ENCODE assay signal across 21 mouse cellular contexts in the genomic region with DNA sequence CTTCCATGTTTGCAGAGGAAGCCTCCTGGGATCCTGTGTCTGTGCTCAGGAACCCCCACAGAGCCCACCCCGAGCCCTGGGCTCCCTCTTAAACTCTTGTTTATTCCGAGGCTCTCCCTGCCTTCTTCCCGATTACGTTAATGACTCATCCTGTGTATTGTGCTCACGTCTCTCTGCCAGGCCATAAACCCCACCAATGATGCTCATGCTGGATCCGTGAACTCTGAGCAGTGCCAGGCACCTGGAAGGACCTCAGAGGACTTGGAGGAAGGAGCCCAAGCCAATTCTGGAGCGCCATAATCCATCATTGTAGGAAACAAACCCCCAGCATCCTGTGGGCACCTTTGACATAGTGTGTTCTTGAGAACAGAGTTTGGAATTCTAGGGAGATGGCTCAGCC. TPM values are rescaled to one million over a fixed set of nuclear protein-coding genes. Genes with fewer than 3 reads are reported as not detected.
DNase-seq lines count a peak whose midpoint lies in the region; ATAC-seq and TF ChIP-seq lines count a peak whose summit lies in the region.
"Had no signal": no experiment of that assay in that cellular context is flagged by ENCODE, and none has a peak within 500 bp of the region (broad histone marks: within the 10 kb centered on the region; RNA-seq: fewer than 3 reads in every experiment).

No protein-coding gene starts in this region.

- TF ChIP-seq POLR2A in lung, adult 2 months (IDR thresholded peaks at IDR 0.05; ENCODE audit: borderline replicate concordance, extremely low read depth, low read depth, low read length), result no peak

- 0 out of 2 replicates have a peak overlapping the region, but pooled peaks have one; percentile 11 for H3K27ac ChIP-seq in lung, postnatal 0 days (ENCODE audit: low read length)
- H3K27ac ChIP-seq: gastrocnemius, adult 2 months; heart, embryonic 13.5 days; hindbrain, embryonic 12.5 days had no signal

- ATAC-seq in lung, postnatal 0 days, result peak; percentile 61
- ATAC-seq: activated CD4-positive, CD25-positive, alpha-beta regulatory T cell, adult 4 months; forebrain, embryonic 14.5 days; hindbrain, embryonic 16.5 days; inflammation-experienced regulatory T-cells, adult 6 months; Patski had no signal

- no peak overlapping the region for H3K9ac ChIP-seq in lung, postnatal 0 days (replicated peaks; ENCODE audit: low read depth)
- H3K9ac ChIP-seq: heart, embryonic 13.5 days; hindbrain, embryonic 12.5 days had no signal

- H3K9me3 ChIP-seq in lung, postnatal 0 days (ENCODE audit: low read length), result no peaks in the 10 kb centered on the region
- H3K9me3 ChIP-seq: heart, embryonic 13.5 days; hindbrain, embryonic 12.5 days had no signal

- no peak for TF ChIP-seq CTCF in lung, postnatal 0 days (IDR thresholded peaks at IDR 0.05)
- no peak for TF ChIP-seq CTCF in lung, adult 2 months (IDR thresholded peaks at IDR 0.05; ENCODE audit: insufficient read depth, low read length)

- peaks cover 4% of the 10 kb centered on the region; the same call in 1 of the 2 replicates for H3K4me1 ChIP-seq in lung, postnatal 0 days (ENCODE audit: insufficient read depth, low read depth, low read length)
- H3K4me1 ChIP-seq in lung, adult 2 months (ENCODE audit: control insufficient read depth, insufficient read depth, low read length), result peaks cover 15% of the 10 kb centered on the region

- H3K36me3 ChIP-seq in lung, postnatal 0 days (ENCODE audit: insufficient read depth, low read length), result no peaks in the 10 kb centered on the region
- H3K36me3 ChIP-seq: heart, embryonic 13.5 days; hindbrain, embryonic 12.5 days had no signal

- no peaks in the 10 kb centered on the region for H3K27me3 ChIP-seq in lung, postnatal 0 days (replicated peaks; ENCODE audit: insufficient read depth, low read length)
- H3K27me3 ChIP-seq: heart, embryonic 13.5 days; hindbrain, embryonic 12.5 days; Patski had no signal

- WGBS in lung, postnatal 0 days, result 65% methylated on average over 7 of the region's 7 CpGs
- 59% methylated on average over 7 of the region's 7 CpGs for WGBS in lung, adult 2 months

- no peak overlapping the region for H3K4me3 ChIP-seq in lung, postnatal 0 days (ENCODE audit: low read depth, low read length)
- H3K4me3 ChIP-seq in lung, adult 2 months (replicated peaks; ENCODE audit: extremely low read depth, low read depth, low read length), result no peak overlapping the region
- H3K4me3 ChIP-seq: gastrocnemius, adult 2 months; heart, embryonic 13.5 days; hindbrain, embryonic 12.5 days had no signal

- TF ChIP-seq EP300 in lung, postnatal 0 days (IDR thresholded peaks at IDR 0.05), result peak; percentile 57

- no peak overlapping the region for H3K4me2 ChIP-seq in lung, postnatal 0 days (replicated peaks; ENCODE audit: low read depth, low read length)
- H3K4me2 ChIP-seq: heart, embryonic 13.5 days; hindbrain, embryonic 12.5 days had no signal

- peak; percentile 61 for DNase-seq in adrenal gland, postnatal 14 days
- no peak for DNase-seq in adrenal gland, postnatal 10 days
- DNase-seq in lung, postnatal 0 days (ENCODE audit: low spot score), result peak; percentile 32
- DNase-seq in lung, adult 2 months, result no peak
- peak; percentile 49 for DNase-seq in lung, postnatal 36 days
- DNase-seq in left cerebral cortex, adult 8-10 months (ENCODE audit: low spot score in 2 of 2), result no peak
- DNase-seq in right cerebral cortex, postnatal 4 days, result no peak
- DNase-seq: adrenal gland, adult 2 months; cerebellum, adult 11 months; cerebellum, adult 8-10 months; cerebellum, postnatal 14 days; gastrocnemius, adult 2 months; gastrocnemius, postnatal 25 days; heart, postnatal 36 days had no signal

RNA-seq across cellular contexts. Expression of a gene that starts 31.7 kb away (rescaled TPM):
- 1,757 and 2,166 TPM in 2 replicates for total RNA-seq in adrenal gland, postnatal 14 days (2021)
- 1,000 to 10,000 TPM in 1 of 2 experiments, 100 to 1,000 TPM in 1; 506 to 1,242 TPM for total RNA-seq in adrenal gland, postnatal 10 days (2021)
- 54.9 and 64.9 TPM in 2 replicates for polyA plus RNA-seq in lung, postnatal 0 days (2015; fragmentation: Nextera tagmentation; extraction: Ambion mirVana)
- 173 and 196 TPM in 2 replicates for polyA plus RNA-seq in lung, adult 2 months (2012; rRNA removed)
- 10 to 100 TPM; 28.6 to 34.9 (median 30.0) TPM for total RNA-seq in left cerebral cortex, adult 8-10 months (2022)

Comparison
In these comparisons a context has a peak if more than half of its experiments do, and no peak if none do; other contexts are left out.
1. DNase-seq: peak in adrenal gland, postnatal 14 days (single experiment), lung, postnatal 0 days (single experiment) and lung, postnatal 36 days (single experiment); none in adrenal gland, postnatal 10 days (single experiment), lung, adult 2 months (single experiment), left cerebral cortex, adult 8-10 months (0 of 2) and right cerebral cortex, postnatal 4 days (single experiment).
2. RNA of a gene that starts 31.7 kb away (total RNA-seq): 1,757 to 2,166 TPM in adrenal gland, postnatal 14 days and 506 to 1,242 TPM in adrenal gland, postnatal 10 days; 28.6 to 34.9 TPM in left cerebral cortex, adult 8-10 months; every median in the first group is over 10 times any median in the second.